Mouse (Mus musculus) Patski (cell line): ENCODE measurements around the gene Ece1. TPM values are rescaled to one million over a fixed set of nuclear protein-coding genes. Genes with fewer than 3 reads are reported as not detected.
"Not testable (repeated sequence)": the region's sequence is repeated elsewhere in the genome, so short reads cannot be mapped to it uniquely, and the experiment has no call there.

ENCODE experiments used
- ATAC-seq: fragments of 100-300 bp; one replicate; pipeline ENCODE4 v1.8.0; 2021
- CTCF ChIA-PET: fragments of 350-600 bp; sonication (Branson Sonifier 250); formaldehyde crosslinking; loops from one replicate; lab custom pipeline; 2022; ENCODE audit warnings: inconsistent platforms; lab: Charles Lee
- POLR2A ChIA-PET: fragments of 350-600 bp; sonication (Branson Sonifier 250); formaldehyde crosslinking; loops from one replicate; lab custom pipeline; 2022; ENCODE audit warnings: antibody characterized with exemption, inconsistent platforms; lab: Charles Lee
- DNase-seq: peaks from one replicate; pipeline ENCODE4 v3.0.0-alpha.2; 2011; ENCODE audit warnings: low read depth, low spot score
- H3K27me3 ChIP-seq: fragments of 371-371 bp; one replicate; pipeline ENCODE4 v1.5.1; 2021
- CTCF ChIP-seq: fragments of 100-300 bp; IDR thresholded peaks from one replicate; pipeline ENCODE4 v1.5.1; 2021
- in situ Hi-C: fragments of 300-500 bp; cut with MboI; formaldehyde crosslinking; loops from 3 replicates; pipeline ENCODE4 v1.11.1; 2018; ENCODE audit warnings: low pct_unique_long_range_greater_than_20kb, mixed read lengths
- polyA plus RNA-seq: library from polyadenylated mRNA; unstranded; gene quantifications from one replicate; pipeline ENCODE4 v1.2.3, GENCODE M21; 2021

Ece1 gene
- polyA plus RNA-seq, 1 experiment from 2014 or later, result 147 TPM

DNA sequence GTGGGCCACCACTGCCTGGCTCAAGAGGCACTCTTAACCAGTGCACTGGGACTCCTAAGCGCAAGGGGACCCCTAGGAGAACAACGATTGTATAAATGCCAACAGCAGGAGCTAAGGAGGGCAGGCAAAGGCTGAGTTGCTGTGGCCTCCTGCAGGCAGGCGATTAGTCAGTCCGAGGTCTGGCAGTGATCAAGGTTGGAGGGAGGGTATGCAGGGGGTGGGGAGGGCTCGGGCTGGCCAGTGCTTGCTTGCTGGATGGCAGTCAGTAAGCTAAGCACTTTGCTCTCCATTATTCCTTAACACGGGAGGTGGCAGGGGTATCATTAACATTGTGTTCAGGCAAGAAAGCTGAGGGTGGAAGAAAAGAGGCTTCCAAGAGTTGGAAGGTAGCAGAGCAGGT, 31.7 kb upstream of the Ece1 start:
- in situ Hi-C loops, result no loop called here
- no peaks in the 10 kb centered on the region for H3K27me3 ChIP-seq
- CTCF ChIA-PET, result interaction anchor here (1.1 to 1.2 kb wide), 2 partner anchors 101 to 144 kb away, joined by 3 to 4 read pairs; no protein-coding TSS in a partner anchor
- no peak for TF ChIP-seq CTCF
- POLR2A ChIA-PET, result no interaction called here
- ATAC-seq, result no peak
- no peak for DNase-seq

DNA sequence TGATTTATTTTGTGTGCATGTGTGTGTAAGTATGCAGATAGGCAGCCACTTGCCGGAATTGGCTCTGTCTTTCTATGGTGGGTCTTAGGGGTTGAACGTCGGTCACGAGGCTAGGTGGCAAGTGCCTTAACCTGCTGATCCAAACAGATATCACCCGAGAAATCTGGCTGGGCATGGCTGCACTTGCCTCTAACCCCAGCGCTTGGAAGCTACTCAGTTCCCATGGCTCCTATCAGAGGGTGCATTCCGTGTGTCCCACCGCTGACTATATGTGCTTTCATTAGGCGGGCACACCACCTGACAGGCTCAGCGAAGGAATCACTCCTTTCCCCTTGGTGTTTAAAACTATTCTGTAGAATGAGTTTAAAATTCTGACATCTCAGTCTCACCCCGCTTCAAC, 30.4 kb upstream of the Ece1 start:
- no peak for TF ChIP-seq CTCF
- POLR2A ChIA-PET, result no interaction called here
- in situ Hi-C loops, result no loop called here
- CTCF ChIA-PET, result interaction anchor here (1.1 to 1.2 kb wide), 2 partner anchors 102 to 145 kb away, joined by 3 to 4 read pairs; no protein-coding TSS in a partner anchor
- no peaks in the 10 kb centered on the region for H3K27me3 ChIP-seq
- DNase-seq (no peak), ATAC-seq (no peak)

DNA sequence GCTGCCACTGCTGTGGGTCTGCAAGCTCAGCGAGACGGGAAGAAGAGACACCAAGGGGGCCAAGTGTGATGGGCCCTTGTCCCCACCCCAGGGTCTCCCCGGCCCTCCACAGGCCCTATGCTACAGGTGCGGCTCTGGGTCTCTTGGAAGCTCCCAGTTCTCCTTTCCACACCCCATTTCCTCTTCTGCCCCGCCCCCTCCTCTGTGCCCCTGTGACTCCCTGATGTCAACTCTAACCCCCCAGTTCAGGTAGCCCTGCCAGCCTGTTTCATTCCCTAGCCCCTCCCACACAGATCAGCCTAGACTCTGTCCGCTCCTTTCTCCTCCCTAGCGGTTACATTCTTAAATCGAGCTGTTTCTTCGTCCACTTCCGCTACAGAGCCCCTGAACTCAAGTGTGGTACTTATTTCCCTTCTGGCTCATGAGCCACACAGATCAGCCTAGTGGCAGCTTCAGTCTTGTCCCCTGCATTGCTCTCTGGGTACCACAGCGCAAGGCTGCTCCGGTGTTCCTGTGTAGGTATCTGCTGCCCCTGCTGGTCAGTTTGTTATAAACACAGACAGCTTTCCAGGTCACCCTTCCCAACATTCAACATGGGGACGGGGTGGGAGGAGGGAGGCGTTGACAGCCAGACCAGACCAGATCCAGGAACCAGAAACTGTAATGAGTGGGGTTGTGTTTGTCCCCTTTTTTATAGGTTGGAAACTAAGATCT, 26.3 kb upstream of the Ece1 start:
- CTCF ChIA-PET, result interaction anchor here (0.9 to 2.0 kb wide), 11 partner anchors 30 to 447 kb away, joined by 3 to 10 read pairs (median 3); no protein-coding TSS in a partner anchor
- peak; percentile 72 for TF ChIP-seq CTCF
- no peak for DNase-seq
- in situ Hi-C loops, result loop anchor here (5.0 kb wide), 2 partner anchors 103 to 158 kb away; no protein-coding TSS in a partner anchor
- POLR2A ChIA-PET, result no interaction called here
- no peaks in the 10 kb centered on the region for H3K27me3 ChIP-seq
- no peak for ATAC-seq

DNA sequence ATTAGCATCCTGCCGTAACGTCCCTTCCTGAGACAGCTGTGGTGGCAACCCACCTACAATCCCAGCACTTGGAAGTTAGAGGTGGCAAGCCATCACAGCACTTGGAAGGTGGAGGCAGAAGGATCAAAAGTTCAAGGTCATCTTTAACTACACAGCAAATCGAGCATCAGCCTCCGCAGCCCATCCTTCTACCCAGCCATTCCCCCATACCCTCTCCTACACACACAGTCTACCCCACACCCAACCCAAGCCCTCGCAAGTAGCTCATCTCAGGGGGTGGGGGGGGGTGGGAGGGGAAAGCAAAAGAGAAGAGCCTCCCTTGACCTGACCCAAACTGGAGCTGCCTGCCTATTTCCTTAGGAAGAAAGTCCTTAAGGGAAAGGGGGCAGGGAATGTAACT, 25.3 kb upstream of the Ece1 start:
- DNase-seq (no peak), ATAC-seq (no peak)
- CTCF ChIA-PET, result interaction anchor here (0.7 to 2.0 kb wide), 6 partner anchors 31 to 446 kb away, joined by 3 to 10 read pairs (median 4); no protein-coding TSS in a partner anchor
- H3K27me3 ChIP-seq, result no peaks in the 10 kb centered on the region
- POLR2A ChIA-PET, result interaction anchor here (0.6 kb wide), 1 partner anchor 46 kb away, joined by 3 read pairs; no protein-coding TSS in a partner anchor
- in situ Hi-C loops, result loop anchor here (5.0 kb wide), 2 partner anchors 104 to 159 kb away; no protein-coding TSS in a partner anchor
- TF ChIP-seq CTCF, result no peak

DNA sequence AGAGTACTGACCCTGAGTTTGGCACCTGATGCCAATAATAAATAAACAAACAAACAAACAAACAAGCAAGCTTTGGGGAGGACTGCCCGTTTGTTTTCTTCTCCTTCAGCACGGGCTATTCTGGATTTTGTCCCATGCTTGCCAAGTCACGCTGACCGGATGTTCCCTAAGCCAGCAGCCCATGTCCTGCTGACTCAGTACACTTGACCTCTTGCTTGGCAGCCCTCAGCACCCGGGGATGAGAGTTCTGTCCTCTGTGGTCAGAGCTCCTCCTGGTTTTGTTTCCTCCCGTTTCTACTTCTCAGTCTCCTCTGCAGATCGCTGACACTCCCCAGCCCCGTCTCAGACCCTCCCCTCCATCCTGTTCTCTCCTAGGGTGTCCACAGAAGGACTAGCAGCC, 24.2 kb upstream of the Ece1 start:
- in situ Hi-C loops, result loop anchor here (5.0 kb wide), 2 partner anchors 105 to 160 kb away; no protein-coding TSS in a partner anchor
- DNase-seq (no peak), ATAC-seq (no peak)
- H3K27me3 ChIP-seq, result no peaks in the 10 kb centered on the region
- POLR2A ChIA-PET, result interaction anchor here (0.6 kb wide), 1 partner anchor 14 kb away, joined by 3 read pairs; no protein-coding TSS in a partner anchor
- TF ChIP-seq CTCF, result no peak
- CTCF ChIA-PET, result no interaction called here

DNA sequence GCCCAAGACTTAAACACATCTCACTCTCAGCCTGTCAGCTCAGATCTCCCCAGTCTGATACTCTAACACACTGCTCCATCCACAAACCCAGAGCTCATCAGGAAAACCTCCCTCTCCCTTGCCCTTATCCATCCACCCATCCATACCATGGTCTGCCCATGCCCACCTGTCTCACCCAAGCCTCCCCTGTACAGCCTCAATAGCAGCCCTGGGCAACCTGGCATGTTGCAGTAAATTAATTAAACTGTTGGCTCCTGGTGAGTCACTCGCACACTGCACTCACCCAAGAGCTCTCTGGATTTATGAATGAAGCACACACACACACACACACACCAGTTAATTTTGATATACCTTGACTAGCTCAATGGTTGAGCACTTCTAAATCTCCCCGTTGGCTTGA, 23.2 kb upstream of the Ece1 start:
- ChIA-PET POLR2A (no interaction called here), CTCF (interaction anchor here (2.8 kb wide), 1 partner anchor 114 kb away, joined by 9 read pairs; no protein-coding TSS in a partner anchor)
- in situ Hi-C loops, result loop anchor here (5.0 kb wide), 2 partner anchors 106 to 161 kb away; no protein-coding TSS in a partner anchor
- no peak for TF ChIP-seq CTCF
- DNase-seq (no peak), ATAC-seq (no peak)
- H3K27me3 ChIP-seq, result no peaks in the 10 kb centered on the region

DNA sequence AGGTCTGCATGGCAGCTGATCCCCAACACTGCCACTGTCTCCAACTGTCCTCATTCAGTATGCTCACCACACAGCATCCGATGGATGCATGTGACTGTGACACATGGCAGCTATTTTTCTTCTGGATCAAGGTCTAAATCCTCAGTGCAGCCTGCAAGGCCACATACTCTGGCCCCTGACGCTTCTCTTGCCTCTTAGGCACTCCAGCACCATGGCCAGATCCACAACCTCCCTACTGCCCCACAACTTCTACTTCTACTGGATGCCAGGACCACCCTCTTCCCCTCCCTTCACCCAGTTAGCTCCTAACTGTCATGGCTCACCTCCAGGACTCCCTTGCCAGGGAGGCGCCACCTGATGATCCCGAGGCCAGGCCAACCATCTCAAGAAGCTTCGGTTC, 22.6 kb upstream of the Ece1 start:
- H3K27me3 ChIP-seq, result no peaks in the 10 kb centered on the region
- ChIA-PET CTCF (interaction anchor here (2.8 kb wide), 1 partner anchor 113 kb away, joined by 9 read pairs; no protein-coding TSS in a partner anchor), POLR2A (no interaction called here)
- ATAC-seq (no peak), DNase-seq (no peak)
- no peak for TF ChIP-seq CTCF
- in situ Hi-C loops, result loop anchor here (5.0 kb wide), 2 partner anchors 107 to 162 kb away; no protein-coding TSS in a partner anchor

DNA sequence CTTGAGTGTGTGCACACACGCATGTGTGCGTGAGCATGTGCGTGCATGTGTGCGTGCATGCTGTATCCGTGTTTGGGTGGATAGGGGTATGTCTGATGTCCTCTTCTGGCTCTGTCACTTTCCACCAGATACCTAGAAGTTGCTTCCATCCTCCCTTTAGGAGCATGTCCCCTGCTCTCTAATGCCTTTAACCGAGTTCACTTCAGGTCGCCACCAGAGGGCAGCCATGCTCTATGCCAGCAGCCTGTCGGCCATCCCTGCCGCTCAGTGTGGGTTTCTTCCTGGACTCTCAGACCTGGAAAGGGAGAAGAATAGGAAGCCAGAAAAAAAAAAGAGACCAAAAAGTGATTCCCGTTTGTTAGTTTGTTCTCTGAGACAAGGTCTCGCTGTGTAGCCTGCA, 17.4 kb upstream of the Ece1 start:
- in situ Hi-C loops, result loop anchor here (10.0 kb wide), 2 partner anchors 260 to 470 kb away; no protein-coding TSS in a partner anchor
- TF ChIP-seq CTCF, result peak; percentile 86
- ATAC-seq, result no peak
- ChIA-PET POLR2A (no interaction called here), CTCF (interaction anchor here (1.5 kb wide), 1 partner anchor 108 kb away, joined by 3 read pairs; no protein-coding TSS in a partner anchor)
- H3K27me3 ChIP-seq, result no peaks in the 10 kb centered on the region
- DNase-seq, result no peak

DNA sequence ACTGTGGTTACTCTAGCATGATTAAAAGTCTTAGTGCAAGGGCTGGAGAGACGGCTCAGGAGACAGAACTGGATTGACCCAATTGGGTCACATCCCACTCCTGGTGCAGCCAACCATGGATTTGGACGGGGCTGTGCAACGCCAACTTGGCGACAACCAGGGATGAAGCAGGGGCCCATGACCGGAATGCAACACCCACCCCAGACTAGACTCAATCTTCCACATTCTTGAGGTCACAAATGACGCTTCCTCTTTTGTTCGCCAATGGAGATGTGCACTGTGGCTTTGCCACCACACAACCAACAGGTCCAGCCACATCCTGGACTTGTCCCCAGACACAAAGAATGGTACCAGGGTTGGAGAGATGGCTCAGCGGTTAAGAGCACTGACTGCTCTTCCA, 14.4 kb upstream of the Ece1 start:
- POLR2A ChIA-PET, ATAC-seq, H3K27me3 ChIP-seq, CTCF ChIA-PET, DNase-seq: not testable (repeated sequence)
- in situ Hi-C loops, result loop anchor here (10.0 kb wide), 2 partner anchors 257 to 467 kb away; no protein-coding TSS in a partner anchor

DNA sequence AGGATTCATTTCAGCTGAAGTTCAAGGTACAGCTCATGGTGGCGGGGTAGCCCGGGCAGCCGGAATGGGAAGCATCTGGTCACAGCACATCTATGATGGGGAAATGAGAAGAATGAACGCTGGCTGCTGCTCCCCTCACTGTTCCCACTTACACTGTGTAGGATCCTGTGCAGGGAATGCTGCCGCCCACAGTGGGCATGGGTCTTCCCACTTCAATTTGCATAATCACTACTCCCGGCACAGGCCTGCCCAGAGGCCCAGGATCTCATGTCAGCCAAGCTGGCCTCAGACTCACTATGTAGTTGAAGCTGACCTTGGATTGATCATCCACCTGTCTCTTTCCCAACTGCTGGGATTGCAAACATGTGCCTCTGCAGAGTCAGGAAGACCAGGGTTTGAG, 11.9 kb upstream of the Ece1 start:
- in situ Hi-C loops, result loop anchor here (5.0 kb wide), 1 partner anchor 97 kb away; no protein-coding TSS in a partner anchor
- DNase-seq, result no peak
- ChIA-PET CTCF (no interaction called here), POLR2A (no interaction called here)
- no peak for ATAC-seq
- TF ChIP-seq CTCF, result no peak
- H3K27me3 ChIP-seq, result no peaks in the 10 kb centered on the region

DNA sequence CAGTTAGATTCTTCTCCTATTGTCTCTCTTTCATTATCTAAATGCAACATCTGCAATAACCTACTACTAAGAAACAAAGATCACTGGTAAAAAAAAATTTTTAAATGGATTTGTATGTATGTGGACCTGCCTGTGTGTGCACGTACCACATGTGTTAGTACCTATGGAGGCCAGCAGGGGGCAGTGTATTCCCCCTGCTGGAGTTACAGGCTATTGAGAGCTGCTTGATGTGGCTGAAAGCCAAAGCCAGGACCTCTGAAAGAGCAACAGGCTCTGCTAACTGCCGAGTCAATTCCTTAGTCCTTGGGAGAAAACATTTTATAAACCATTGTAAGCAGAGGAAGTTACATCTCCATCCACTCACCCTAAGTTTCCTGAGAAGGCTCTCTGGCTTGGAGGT, 10.6 kb upstream of the Ece1 start:
- in situ Hi-C loops, result loop anchor here (5.0 kb wide), 1 partner anchor 96 kb away; no protein-coding TSS in a partner anchor
- no peak for DNase-seq

More for the DNA sequence above, 10.6 kb upstream of the Ece1 start:
- ATAC-seq, result no peak
- CTCF ChIA-PET, result interaction anchor here (2.1 kb wide), 1 partner anchor 101 kb away, joined by 8 read pairs; no protein-coding TSS in a partner anchor
- TF ChIP-seq CTCF, result peak; percentile 67
- POLR2A ChIA-PET, result interaction anchor here (0.7 kb wide), 1 partner anchor 14 kb away, joined by 3 read pairs; no protein-coding TSS in a partner anchor
- H3K27me3 ChIP-seq, result no peaks in the 10 kb centered on the region
